Mouse (Mus musculus) stomach, embryonic 14.5 days (tissue): Measurements from ENCODE around the gene Susd5. TPM values are rescaled to one million over a fixed set of nuclear protein-coding genes. Genes with fewer than 3 reads are reported as not detected.

Experiments
- ATAC-seq: fragments of 200-750 bp; cut with Nextera tagmentation; 2 replicates; pipeline ENCODE4 v1.8.0; 2017; ENCODE audit warnings: low read depth, moderate TSS enrichment; ENCODE audit not compliant: insufficient number of reproducible peaks, insufficient read depth, low FRiP score
- H3K27ac ChIP-seq: fragments of 300-500 bp; sonication (generic); 2 replicates; pipeline ENCODE4 v1.5.1; 2014; ENCODE audit warnings: mild to moderate bottlenecking, low read length, moderate library complexity, mixed read lengths
- H3K27me3 ChIP-seq: fragments of 300-500 bp; sonication (generic); 2 replicates; pipeline ENCODE4 v1.6.1; 2014; ENCODE audit warnings: low read length, control low read depth, mixed read lengths; ENCODE audit not compliant: control insufficient read depth, insufficient read depth
- H3K36me3 ChIP-seq: fragments of 300-500 bp; sonication (generic); 2 replicates; pipeline ENCODE4 v1.6.1; 2014; ENCODE audit warnings: mild to moderate bottlenecking, control low read depth, low read length, moderate library complexity, mixed read lengths; ENCODE audit not compliant: control insufficient read depth, insufficient read depth
- H3K4me1 ChIP-seq: fragments of 300-500 bp; sonication (generic); 2 replicates; pipeline ENCODE4 v1.6.1; 2014; ENCODE audit warnings: low read length, control low read depth, mixed read lengths; ENCODE audit not compliant: control insufficient read depth, insufficient read depth
- H3K4me2 ChIP-seq: fragments of 300-500 bp; sonication (generic); replicated peaks from 2 replicates; pipeline ENCODE4 v1.6.1; 2014; ENCODE audit warnings: low read depth, low read length, control low read depth
- H3K4me3 ChIP-seq: fragments of 300-500 bp; sonication (generic); 2 replicates; pipeline ENCODE4 v1.5.1; 2014; ENCODE audit warnings: low read depth, low read length, control low read depth
- H3K9ac ChIP-seq: fragments of 300-500 bp; sonication (generic); replicated peaks from 2 replicates; pipeline ENCODE4 v1.6.1; 2014; ENCODE audit warnings: low read depth, mild to moderate bottlenecking, control low read depth, low read length, moderate library complexity, mixed read lengths
- H3K9me3 ChIP-seq: fragments of 300-500 bp; sonication (generic); 2 replicates; pipeline ENCODE4 v1.6.1; 2016; ENCODE audit warnings: low read depth, low read length, control low read depth; ENCODE audit not compliant: control insufficient read depth
- WGBS: fragments of 180-500 bp; shearing (Covaris S2); extraction: QIAGEN DNeasy Blood & Tissue Kit; methylation state at CpG from one replicate; pipeline ENCODE4 v1.1.7; 2014; 5-methylcytosine and 5-hydroxymethylcytosine counted together
- polyA plus RNA-seq: library from polyadenylated mRNA; unstranded; fragments of >200 nt; fragmentation: Nextera tagmentation; extraction: Ambion mirVana; gene quantifications from 2 replicates; pipeline ENCODE4 v1.2.1, GENCODE M21; 2014

Gene Susd5
- polyA plus RNA-seq, 1 experiment from 2014 or later = 0.32 TPM

DNA sequence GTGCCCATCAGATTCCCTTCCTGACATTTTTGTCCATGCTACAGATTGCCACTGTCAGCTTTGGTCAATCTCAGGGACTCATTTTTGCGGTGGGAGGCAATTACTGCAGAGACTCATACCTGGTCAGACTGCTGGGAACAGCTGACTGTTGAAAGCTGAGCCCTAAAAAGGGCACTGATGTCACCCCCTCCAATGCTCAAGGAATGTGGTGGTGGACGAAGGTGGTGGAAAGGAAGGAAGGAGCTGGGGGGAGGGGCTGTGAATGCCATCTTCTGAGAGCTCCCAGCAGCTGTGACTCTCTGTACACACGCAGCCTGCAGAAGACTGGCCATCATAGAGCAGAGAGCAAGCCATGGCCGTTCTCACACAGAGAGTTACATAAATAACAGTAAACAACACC lies 34.8 kb upstream of the Susd5 start:
- no peak overlapping the region for H3K9ac ChIP-seq
- no peak for ATAC-seq
- no peak overlapping the region for H3K27ac ChIP-seq
- no peaks in the 10 kb centered on the region for H3K4me1 ChIP-seq
- H3K4me2 ChIP-seq = no peak overlapping the region
- no peaks in the 10 kb centered on the region for H3K36me3 ChIP-seq
- H3K4me3 ChIP-seq = no peak overlapping the region
- no peaks in the 10 kb centered on the region for H3K9me3 ChIP-seq
- WGBS = 28% methylated on average over 4 of the region's 4 CpGs
- no peaks in the 10 kb centered on the region for H3K27me3 ChIP-seq

DNA sequence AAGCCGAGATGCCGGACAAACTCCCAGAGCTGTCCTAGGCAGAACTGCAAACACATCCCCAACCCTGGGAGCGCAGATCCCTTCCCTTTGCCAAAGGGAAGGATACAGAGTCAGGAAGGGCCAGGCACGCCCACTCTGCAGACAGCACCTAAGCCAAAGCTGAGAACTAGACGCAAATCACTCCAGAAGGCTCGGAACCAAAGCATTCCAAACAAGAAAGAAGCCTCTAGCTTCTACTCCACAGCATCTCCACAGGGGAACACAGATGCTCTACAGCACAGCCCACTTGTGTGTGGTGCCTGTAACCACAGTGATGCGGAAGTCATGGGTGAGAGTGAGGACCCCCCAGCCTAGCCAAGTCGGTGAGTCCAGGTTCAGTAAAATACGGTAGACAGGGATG lies 31.8 kb upstream of the Susd5 start:
- Histone ChIP-seq H3K27ac (no peak overlapping the region), H3K9ac (no peak overlapping the region), H3K27me3 (no peaks in the 10 kb centered on the region), H3K4me1 (no peaks in the 10 kb centered on the region), H3K9me3 (no peaks in the 10 kb centered on the region), H3K4me3 (no peak overlapping the region), H3K36me3 (no peaks in the 10 kb centered on the region), H3K4me2 (no peak overlapping the region)
- no peak for ATAC-seq
- 40% methylated on average over 9 of the region's 9 CpGs for WGBS

DNA sequence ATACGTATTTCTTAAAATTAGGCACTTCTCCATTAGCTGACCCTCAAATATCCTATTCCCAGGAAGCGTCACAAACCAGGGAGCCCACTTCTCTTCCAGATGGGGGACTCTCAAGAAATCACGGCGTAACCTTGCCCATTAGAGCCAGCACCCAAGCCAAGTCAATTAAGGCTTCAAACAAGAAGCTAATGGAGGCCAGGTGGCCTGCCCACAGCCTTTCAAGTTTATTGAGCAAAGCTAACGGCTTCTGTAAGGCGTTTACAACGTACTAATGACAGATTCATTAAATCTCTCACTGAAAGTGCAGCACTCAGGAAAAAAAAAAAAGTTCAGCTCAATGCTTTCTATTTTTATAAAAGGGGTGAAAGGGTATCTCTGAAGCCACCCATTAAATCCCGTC lies 31.1 kb upstream of the Susd5 start:
- H3K27ac ChIP-seq = no peak overlapping the region
- no peaks in the 10 kb centered on the region for H3K4me1 ChIP-seq

DNA sequence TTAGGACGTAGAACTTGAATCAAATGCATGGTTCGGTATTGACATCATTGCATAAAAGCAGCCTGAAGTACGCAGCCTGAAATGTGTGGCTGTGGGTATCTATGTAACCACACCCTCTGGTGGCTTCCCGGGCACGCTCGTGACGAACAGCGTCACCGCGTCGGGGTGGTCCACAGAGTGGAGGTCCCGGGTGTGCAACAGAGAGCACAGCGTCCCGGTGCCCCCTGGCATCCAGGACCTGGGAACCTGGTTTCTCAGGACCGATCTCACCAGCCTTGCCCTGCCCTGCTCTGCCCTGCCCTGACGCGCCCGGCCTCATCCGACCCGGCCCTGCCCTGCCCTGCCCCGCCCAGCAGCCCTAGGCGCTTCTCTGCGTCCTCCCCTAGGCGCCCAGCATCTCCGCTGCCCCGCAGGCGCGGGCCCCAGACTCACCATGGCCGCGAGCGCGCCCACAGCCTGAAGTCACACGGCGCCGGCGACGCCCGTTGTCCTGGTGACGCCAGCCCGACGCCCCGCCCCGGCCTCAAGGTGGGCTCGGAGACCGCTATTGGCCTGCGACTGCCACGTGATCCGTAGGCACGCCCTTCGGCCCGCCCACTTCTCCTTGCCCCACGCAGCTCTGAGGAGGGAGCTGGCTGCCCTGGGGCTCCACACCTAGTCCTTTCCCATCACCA lies 30.5 kb upstream of the Susd5 start:
- under 1% methylated on average over 52 of the region's 52 CpGs for WGBS
- no peak overlapping the region for H3K27ac ChIP-seq
- peak; percentile 91 for ATAC-seq
- peak overlapping the region; percentile 52 for H3K4me3 ChIP-seq
- H3K9me3 ChIP-seq = no peaks in the 10 kb centered on the region
- H3K4me1 ChIP-seq = no peaks in the 10 kb centered on the region
- peak overlapping the region; percentile 32; the same call in 1 of the 2 replicates for H3K9ac ChIP-seq
- no peaks in the 10 kb centered on the region for H3K27me3 ChIP-seq
- H3K36me3 ChIP-seq = no peaks in the 10 kb centered on the region
- H3K4me2 ChIP-seq = peak overlapping the region; percentile 68

More for the DNA sequence above, 31.1 kb upstream of the Susd5 start:
- Histone ChIP-seq H3K9me3 (no peaks in the 10 kb centered on the region), H3K27me3 (no peaks in the 10 kb centered on the region), H3K36me3 (no peaks in the 10 kb centered on the region), H3K9ac (no peak overlapping the region), H3K4me3 (peak overlapping the region; percentile 52), H3K4me2 (peak overlapping the region; percentile 68)
- ATAC-seq = no peak
- 9% methylated on average over 8 of the region's 8 CpGs for WGBS

DNA sequence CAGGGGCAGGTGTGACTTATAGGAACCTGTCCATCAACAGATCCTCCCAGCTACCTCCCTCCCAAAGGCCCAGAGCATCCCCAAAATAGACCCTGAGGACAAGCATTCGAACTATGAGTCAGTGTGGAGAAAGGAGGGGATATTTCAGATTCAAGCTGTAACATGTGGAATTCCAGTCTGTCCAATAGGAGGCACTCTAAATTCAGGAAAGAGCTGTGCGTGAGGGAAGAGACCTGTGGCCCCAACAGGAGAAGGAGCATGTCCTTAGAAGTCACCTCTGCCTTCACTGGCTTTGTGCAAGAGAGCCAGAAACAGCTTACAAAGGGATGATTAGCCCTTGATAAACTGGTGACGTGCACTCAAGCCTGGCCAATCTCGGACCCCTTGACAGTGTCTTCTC lies 16.0 kb upstream of the Susd5 start:
- Histone ChIP-seq H3K4me3 (no peak overlapping the region), H3K27me3 (no peaks in the 10 kb centered on the region), H3K4me1 (no peaks in the 10 kb centered on the region), H3K9ac (no peak overlapping the region), H3K36me3 (no peaks in the 10 kb centered on the region), H3K27ac (no peak overlapping the region), H3K9me3 (no peaks in the 10 kb centered on the region), H3K4me2 (no peak overlapping the region)
- WGBS = 79% methylated on average over 4 of the region's 4 CpGs
- no peak for ATAC-seq

DNA sequence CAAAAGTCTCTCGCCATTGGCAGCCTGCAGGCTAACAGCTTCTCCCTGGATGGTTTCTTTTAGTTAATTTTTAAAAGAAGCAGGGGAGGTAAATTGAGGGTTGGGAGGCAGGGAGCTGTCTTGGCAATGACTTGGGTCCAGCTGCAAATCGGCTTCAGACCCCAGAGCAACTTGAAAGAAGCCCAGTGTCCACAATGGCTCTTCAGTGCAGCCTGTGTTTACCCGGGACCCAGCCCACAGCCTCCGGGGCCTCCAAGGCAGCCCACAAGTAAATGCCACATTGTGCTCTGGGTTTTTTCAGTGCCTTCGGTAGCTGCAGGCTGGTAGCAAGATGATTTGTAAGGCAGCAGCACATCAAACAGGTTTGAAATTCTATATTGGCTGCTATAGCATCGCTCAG lies 14.4 kb upstream of the Susd5 start:
- Histone ChIP-seq H3K9ac (no peak overlapping the region), H3K27me3 (no peaks in the 10 kb centered on the region), H3K36me3 (no peaks in the 10 kb centered on the region), H3K4me1 (no peaks in the 10 kb centered on the region), H3K9me3 (no peaks in the 10 kb centered on the region), H3K27ac (no peak overlapping the region), H3K4me2 (no peak overlapping the region), H3K4me3 (no peak overlapping the region)
- no peak for ATAC-seq
- WGBS = 52% methylated on average over 6 of the region's 6 CpGs

DNA sequence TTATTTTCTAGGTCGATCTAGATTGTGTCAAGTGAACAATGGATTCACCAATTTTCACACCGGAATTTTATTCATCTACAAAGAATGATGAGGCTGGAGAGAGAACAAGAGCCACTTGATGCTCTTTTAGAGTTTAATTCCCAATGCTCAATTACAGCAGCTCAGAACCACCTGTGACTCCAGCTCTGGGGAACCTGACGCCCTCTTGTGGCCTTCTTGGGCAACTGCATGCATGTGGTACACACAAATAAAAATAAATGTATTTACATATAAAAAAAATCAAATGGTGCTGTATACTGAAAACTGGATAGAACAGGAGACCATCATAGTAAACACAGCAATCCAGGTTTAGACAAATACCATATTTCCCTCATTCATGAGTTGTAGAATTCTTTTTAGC lies 12.5 kb upstream of the Susd5 start:
- no peaks in the 10 kb centered on the region for H3K36me3 ChIP-seq
- no peaks in the 10 kb centered on the region for H3K9me3 ChIP-seq
- no peak overlapping the region for H3K9ac ChIP-seq
- no peaks in the 10 kb centered on the region for H3K4me1 ChIP-seq
- no peak overlapping the region for H3K4me3 ChIP-seq
- no peak overlapping the region for H3K4me2 ChIP-seq
- no peaks in the 10 kb centered on the region for H3K27me3 ChIP-seq
- no peak overlapping the region for H3K27ac ChIP-seq
- no peak for ATAC-seq
- 56% methylated on average over 3 of the region's 3 CpGs for WGBS

DNA sequence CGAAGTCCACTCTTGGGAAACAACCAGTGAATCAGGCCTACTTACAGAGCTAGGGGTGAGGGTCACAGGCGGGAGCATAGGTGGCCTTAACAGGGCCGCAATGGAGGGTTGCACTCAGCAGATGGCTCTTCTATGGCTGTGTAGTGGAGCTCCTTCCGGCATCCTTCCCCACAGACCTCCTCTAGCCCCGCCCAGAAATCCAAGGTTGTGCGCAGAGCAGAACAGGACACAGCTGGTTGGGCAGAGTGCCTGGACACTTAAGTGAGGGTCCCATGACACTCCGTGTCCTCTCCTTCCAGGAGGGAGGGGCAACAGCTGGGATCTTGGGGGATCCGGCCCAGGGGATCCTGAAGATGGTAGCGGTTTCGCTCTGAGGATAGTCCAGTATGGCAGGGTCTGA lies 10.9 kb upstream of the Susd5 start, which contains the start of gene Fbxl2:
TSS of gene Fbxl2 (minus strand) at position 164 of the 400 bp plus-strand sequence.
- ATAC-seq = peak; percentile 50; the same call in 1 of the 2 replicates
- H3K4me3 ChIP-seq = no peak within 1 kb of the TSS
- H3K4me1 ChIP-seq = no peaks in the 10 kb centered on the region
- no peak within 1 kb of the TSS for H3K4me2 ChIP-seq
- H3K36me3 ChIP-seq = no peaks in the 10 kb centered on the region
- H3K27ac ChIP-seq = no peak within 1 kb of the TSS
- 77% methylated on average over 10 of the region's 10 CpGs for WGBS
- H3K9me3 ChIP-seq = no peaks in the 10 kb centered on the region
- no peak within 1 kb of the TSS for H3K9ac ChIP-seq
- no peaks in the 10 kb centered on the region for H3K27me3 ChIP-seq

DNA sequence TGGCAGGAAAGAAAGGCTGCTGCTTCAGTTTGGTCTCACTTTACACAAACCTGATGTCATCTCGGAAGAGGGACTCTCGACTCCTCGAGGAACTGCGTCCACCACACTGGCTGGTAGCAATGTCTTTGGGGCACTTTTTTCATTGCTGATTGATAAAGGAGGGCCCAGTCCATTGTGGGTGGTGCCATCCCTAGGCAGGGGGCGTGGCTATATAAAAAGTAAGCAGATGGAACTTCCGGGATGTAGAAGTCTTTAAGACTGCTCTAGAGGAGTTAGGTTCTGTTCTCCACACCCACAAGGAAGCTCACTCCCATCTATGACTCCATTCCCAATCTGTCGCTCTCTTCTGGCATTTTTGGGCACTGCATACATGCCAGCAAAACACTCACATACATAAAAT lies 10.3 kb upstream of the Susd5 start:
- Histone ChIP-seq H3K4me1 (no peaks in the 10 kb centered on the region), H3K9me3 (no peaks in the 10 kb centered on the region), H3K27me3 (no peaks in the 10 kb centered on the region), H3K4me3 (no peak overlapping the region), H3K4me2 (no peak overlapping the region), H3K27ac (no peak overlapping the region), H3K9ac (no peak overlapping the region), H3K36me3 (no peaks in the 10 kb centered on the region)
- 89% methylated on average over 7 of the region's 7 CpGs for WGBS
- ATAC-seq = no peak
